Mouse (Mus musculus): ENCODE results near the gene Srl. TPM values are rescaled to one million over a fixed set of nuclear protein-coding genes. Genes with fewer than 3 reads are reported as not detected.
A peak's percentile ranks its signal among the peaks of the same experiment; 100 is the strongest.
"Not testable (repeated sequence)": the region's sequence is repeated elsewhere in the genome, so short reads cannot be mapped to it uniquely, and the experiment has no call there.

Gene Srl
- total and polyA plus RNA-seq, 2 experiments from 2014 or later = 11.6 to 34.4 TPM

DNA sequence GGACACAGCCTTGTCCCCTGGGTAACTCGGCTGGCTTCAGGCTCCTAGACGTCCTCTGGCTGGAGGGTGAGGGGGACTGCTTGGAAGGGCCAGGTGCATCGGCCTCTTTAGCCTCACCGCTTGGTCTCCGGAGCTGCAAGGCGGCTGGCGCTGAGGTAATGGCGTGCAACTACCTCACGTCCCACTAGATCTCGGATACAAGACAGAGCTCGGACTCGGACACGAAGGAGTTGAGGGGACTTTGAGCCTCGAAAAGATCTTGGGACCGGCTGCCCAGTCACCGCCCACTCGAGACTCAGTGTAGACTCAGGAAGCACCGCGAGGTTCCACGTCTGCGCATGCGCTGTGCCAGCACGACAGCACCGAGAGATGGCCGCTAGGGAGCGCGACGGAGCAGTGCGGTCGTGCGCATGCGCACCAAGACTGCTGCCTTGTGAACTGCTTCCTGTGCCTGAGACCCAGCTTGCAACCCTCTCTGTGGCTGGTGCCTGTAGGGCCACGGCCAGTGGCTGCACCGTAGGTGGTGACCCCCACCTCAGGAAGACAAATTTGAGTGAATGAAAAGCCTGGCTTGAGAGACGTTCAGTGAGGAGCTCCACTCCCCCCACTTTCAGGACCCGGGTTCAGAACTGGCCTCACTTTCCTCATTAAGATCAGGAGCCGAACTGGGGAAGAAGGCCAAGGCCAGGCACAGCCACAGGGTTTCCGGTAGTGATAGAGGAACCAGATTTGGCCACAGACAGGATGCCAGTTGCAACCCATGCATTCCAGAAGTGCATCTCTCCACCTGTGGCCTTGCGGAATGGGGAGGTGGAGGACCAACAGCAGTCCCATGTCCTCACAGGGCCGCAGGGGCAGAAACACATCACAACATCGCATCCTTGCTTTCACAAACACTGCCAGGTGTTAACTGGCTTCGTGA lies 66.5 kb downstream of the Srl start:
- Histone ChIP-seq H3K27ac (ENCODE audit: low read depth, low read length) (peak overlapping the region; percentile 59), H3K9ac (replicated peaks; ENCODE audit: low read length, poor library complexity, severe bottlenecking) (peak overlapping the region; percentile 70), H3K4me2 (ENCODE audit: low read depth, low read length, poor library complexity, severe bottlenecking) (peak overlapping the region; percentile 90), H3K4me1 (ENCODE audit: insufficient read depth, low read length) (0 out of 2 replicates have a peak, but pooled peaks cover 2% of the 10 kb centered on the region), H3K27me3 (ENCODE audit: insufficient read depth, low read length) (no peaks in the 10 kb centered on the region), H3K36me3 (ENCODE audit: insufficient read depth, low read length) (no peaks in the 10 kb centered on the region), H3K4me3 (ENCODE audit: low read depth, low read length) (peak overlapping the region; percentile 58), H3K9me3 (ENCODE audit: low read length) (no peaks in the 10 kb centered on the region)
- peak; percentile 99 for TF ChIP-seq CTCF (IDR thresholded peaks at IDR 0.05)
- ATAC-seq (ENCODE audit: low FRiP score) (peak; percentile 94), DNase-seq (ENCODE audit: low spot score) (peak; percentile 95)
- whole genome bisulfite sequencing = 16% methylated on average over 42 of the region's 42 CpGs

DNA sequence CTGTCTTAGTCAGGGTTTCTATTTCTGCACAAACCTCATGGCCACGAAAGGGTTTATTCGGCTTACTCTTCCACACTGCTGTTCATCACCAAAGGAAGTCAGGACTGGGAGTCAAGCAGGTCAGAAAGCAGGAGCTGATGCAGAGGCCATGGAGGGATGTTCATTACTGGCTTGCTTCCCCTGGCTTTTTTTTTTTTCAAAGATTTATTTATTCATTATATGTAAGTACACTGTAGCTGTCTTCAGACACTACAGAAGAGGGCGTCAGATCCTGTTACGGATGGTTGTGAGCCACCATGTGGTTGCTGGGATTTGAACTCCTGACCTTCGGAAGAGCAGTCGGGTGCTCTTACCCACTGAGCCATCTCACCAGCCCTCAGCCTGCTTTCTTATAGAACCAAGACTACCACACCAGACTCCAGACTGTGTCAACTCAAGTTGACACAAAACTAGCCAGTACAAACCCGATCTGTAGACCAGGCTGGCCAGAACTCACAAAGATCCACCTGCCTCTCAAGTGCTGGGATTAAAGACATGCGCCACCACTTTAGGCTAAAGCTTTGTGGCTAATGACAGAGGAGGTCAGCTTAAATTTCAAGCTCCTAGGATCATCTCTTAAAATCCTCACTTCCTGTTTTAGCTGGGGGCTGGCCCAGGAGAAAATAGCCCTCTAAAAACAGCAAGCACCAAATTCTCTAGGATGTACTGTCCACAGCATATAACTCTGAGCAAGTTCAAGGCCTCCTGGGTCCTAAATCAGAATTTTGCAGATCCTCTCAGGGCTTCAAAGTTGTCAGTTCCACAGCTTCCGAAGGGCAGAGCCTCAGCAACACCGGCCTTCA lies 67.4 kb downstream of the Srl start:
- WGBS = 65% methylated on average over 10 of the region's 10 CpGs
- H3K36me3 ChIP-seq (ENCODE audit: insufficient read depth, low read length); H3K9me3 ChIP-seq (ENCODE audit: low read length); H3K27me3 ChIP-seq (ENCODE audit: insufficient read depth, low read length); H3K4me1 ChIP-seq (ENCODE audit: insufficient read depth, low read length); DNase-seq (ENCODE audit: low spot score); ATAC-seq (ENCODE audit: low FRiP score): not testable (repeated sequence)
- Histone ChIP-seq H3K4me3 (ENCODE audit: low read depth, low read length) (peak overlapping the region; percentile 58), H3K4me2 (ENCODE audit: low read depth, low read length, poor library complexity, severe bottlenecking) (peak overlapping the region; percentile 90), H3K9ac (replicated peaks; ENCODE audit: low read length, poor library complexity, severe bottlenecking) (peak overlapping the region; percentile 70), H3K27ac (ENCODE audit: low read depth, low read length) (peak overlapping the region; percentile 59)

DNA sequence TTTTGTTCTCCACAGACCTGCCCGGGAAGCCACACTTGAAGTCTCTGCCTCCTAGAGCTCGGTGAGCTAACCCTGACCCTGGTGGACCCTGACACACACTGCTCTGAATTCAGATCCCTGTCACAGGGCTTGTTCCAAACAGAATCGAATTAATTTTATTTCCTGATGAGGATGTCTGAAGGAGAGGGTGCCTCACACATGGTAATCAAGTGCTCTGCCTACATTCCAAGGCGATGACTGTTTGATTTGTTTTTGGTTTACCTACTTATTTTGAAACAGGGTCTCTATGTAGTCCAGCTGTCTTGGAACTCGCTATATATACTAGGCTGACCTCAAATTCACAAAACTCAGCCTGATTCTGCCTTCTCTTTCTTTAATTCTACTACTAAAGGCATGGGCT lies 68.4 kb downstream of the Srl start:
- ATAC-seq (ENCODE audit: low FRiP score) = no peak
- no peak for DNase-seq (ENCODE audit: low spot score)
- H3K36me3 ChIP-seq (ENCODE audit: insufficient read depth, low read length) = no peaks in the 10 kb centered on the region
- 0 out of 2 replicates have a peak, but pooled peaks cover 2% of the 10 kb centered on the region for H3K4me1 ChIP-seq (ENCODE audit: insufficient read depth, low read length)
- H3K27ac ChIP-seq (ENCODE audit: low read depth, low read length) = no peak overlapping the region
- no peaks in the 10 kb centered on the region for H3K27me3 ChIP-seq (ENCODE audit: insufficient read depth, low read length)
- no peak overlapping the region for H3K9ac ChIP-seq (replicated peaks; ENCODE audit: low read length, poor library complexity, severe bottlenecking)
- WGBS = 71% methylated on average over 5 of the region's 5 CpGs
- H3K4me3 ChIP-seq (ENCODE audit: low read depth, low read length) = no peak overlapping the region
- H3K9me3 ChIP-seq (ENCODE audit: low read length) = no peaks in the 10 kb centered on the region
- no peak overlapping the region for H3K4me2 ChIP-seq (ENCODE audit: low read depth, low read length, poor library complexity, severe bottlenecking)
- no peak for TF ChIP-seq CTCF (IDR thresholded peaks at IDR 0.05)

DNA sequence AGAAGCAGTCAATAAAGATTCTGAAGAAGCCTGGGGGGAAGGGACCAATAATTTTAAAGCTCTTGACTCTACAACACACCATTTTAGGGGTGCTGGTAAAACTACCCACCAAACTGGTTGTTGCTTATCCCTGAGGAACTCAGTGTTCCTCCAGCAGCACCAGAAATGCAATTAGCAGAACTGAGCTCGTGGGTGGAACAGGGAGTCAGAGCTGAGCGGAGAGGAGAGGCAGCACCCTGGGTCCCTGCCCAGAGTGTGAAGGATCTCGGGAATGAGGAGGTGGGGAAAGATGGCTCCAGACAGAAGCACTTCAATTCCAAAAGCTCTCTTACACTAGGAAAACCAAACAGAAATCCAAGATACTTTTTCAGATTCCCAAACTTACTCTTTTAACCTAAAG lies 68.9 kb downstream of the Srl start:
- Histone ChIP-seq H3K27me3 (ENCODE audit: insufficient read depth, low read length) (no peaks in the 10 kb centered on the region), H3K4me3 (ENCODE audit: low read depth, low read length) (no peak overlapping the region), H3K9me3 (ENCODE audit: low read length) (no peaks in the 10 kb centered on the region), H3K9ac (replicated peaks; ENCODE audit: low read length, poor library complexity, severe bottlenecking) (no peak overlapping the region), H3K4me1 (ENCODE audit: insufficient read depth, low read length) (0 out of 2 replicates have a peak, but pooled peaks cover 2% of the 10 kb centered on the region), H3K27ac (ENCODE audit: low read depth, low read length) (no peak overlapping the region), H3K36me3 (ENCODE audit: insufficient read depth, low read length) (no peaks in the 10 kb centered on the region), H3K4me2 (ENCODE audit: low read depth, low read length, poor library complexity, severe bottlenecking) (no peak overlapping the region)
- TF ChIP-seq CTCF (IDR thresholded peaks at IDR 0.05) = no peak
- ATAC-seq (ENCODE audit: low FRiP score) = no peak
- WGBS = 76% methylated on average over 3 of the region's 3 CpGs
- DNase-seq (ENCODE audit: low spot score) = no peak

DNA sequence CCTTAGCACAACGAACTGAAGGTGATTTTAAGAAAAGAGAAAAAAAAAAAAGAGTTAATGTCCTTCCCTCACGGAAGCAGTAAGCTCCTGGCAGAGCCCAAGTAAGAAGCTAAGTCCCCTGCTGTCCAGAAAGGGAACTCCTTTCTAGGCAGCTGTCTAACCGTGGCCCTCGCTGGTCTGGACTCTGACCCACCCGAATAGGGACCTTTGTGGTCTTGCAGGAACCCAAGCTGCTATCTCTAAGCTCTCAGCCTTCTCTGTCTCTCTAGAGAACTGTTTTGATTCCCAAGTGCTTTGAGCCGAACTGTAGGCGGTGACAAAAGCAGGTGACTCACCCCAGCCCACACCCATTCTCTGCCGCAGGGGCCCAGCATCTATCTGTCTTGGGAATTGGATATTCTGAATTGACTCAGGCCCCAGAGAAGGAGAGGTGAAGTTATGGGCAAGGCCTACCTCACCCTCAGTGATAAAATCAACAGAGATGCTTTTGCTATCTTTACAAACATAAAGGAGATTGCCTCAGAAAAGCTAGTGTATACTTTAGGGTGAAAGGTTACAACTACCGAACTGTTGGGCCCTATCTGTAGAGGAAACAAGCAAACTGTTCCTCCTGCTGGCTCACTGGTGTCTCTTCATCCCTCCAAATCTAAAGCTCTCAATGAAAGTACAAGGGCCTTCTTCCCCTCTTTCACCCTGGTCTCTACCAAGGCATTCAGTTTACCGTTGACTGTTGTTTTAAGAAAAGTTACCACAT lies 71.8 kb downstream of the Srl start:
- H3K36me3 ChIP-seq (ENCODE audit: insufficient read depth, low read length) = no peaks in the 10 kb centered on the region
- WGBS = 71% methylated on average over 10 of the region's 10 CpGs
- no peak overlapping the region for H3K27ac ChIP-seq (ENCODE audit: low read depth, low read length)
- ATAC-seq (ENCODE audit: low FRiP score) = no peak
- no peak for DNase-seq (ENCODE audit: low spot score)
- H3K9me3 ChIP-seq (ENCODE audit: low read length) = no peaks in the 10 kb centered on the region
- H3K9ac ChIP-seq (replicated peaks; ENCODE audit: low read length, poor library complexity, severe bottlenecking) = no peak overlapping the region
- no peaks in the 10 kb centered on the region for H3K27me3 ChIP-seq (ENCODE audit: insufficient read depth, low read length)
- no peak overlapping the region for H3K4me2 ChIP-seq (ENCODE audit: low read depth, low read length, poor library complexity, severe bottlenecking)
- no peak overlapping the region for H3K4me3 ChIP-seq (ENCODE audit: low read depth, low read length)
- peak; percentile 47 for TF ChIP-seq CTCF (IDR thresholded peaks at IDR 0.05)
- H3K4me1 ChIP-seq (ENCODE audit: insufficient read depth, low read length) = 0 out of 2 replicates have a peak, but pooled peaks cover 2% of the 10 kb centered on the region

Measured in midbrain, postnatal 0 days (tissue).